Mouse (Mus musculus): Measurements from ENCODE around the gene Slc3a2. TPM values are rescaled to one million over a fixed set of nuclear protein-coding genes. Genes with fewer than 3 reads are reported as not detected.
A peak's percentile ranks its signal among the peaks of the same experiment; 100 is the strongest.
"Not testable (repeated sequence)": the region's sequence is repeated elsewhere in the genome, so short reads cannot be mapped to it uniquely, and the experiment has no call there.

The Slc3a2 gene
- total RNA-seq (2021) = 100 to 1,000 TPM; 146 to 149 TPM

- peak; percentile 97 for DNase-seq
Measured at GRCm38 (mm10) chr19:8722907-8723573, at the start of gene Slc3a2. Gene Slc3a2, minus strand, starts transcription at chr19:8723369.

- peak; percentile 82 to 84 for DNase-seq
Measured at GRCm38 (mm10) chr19:8770567-8771270, 47.5 kb upstream of the Slc3a2 start, which contains the start of gene Tmem223. Gene Tmem223, plus strand, starts transcription at chr19:8770996.

- DNase-seq = no peak
Measured at GRCm38 (mm10) chr19:8765562-8765961, 42.4 kb upstream of the Slc3a2 start.

- DNase-seq = no peak
Measured at GRCm38 (mm10) chr19:8763276-8763675, 40.1 kb upstream of the Slc3a2 start.

- no peak for DNase-seq
Measured at GRCm38 (mm10) chr19:8760757-8761156, 37.6 kb upstream of the Slc3a2 start.

GRCm38 (mm10) chr19:8758899-8759298, 35.7 kb upstream of the Slc3a2 start:
- DNase-seq = no peak

GRCm38 (mm10) chr19:8757471-8757998, 34.4 kb upstream of the Slc3a2 start:
- no peak for DNase-seq

- DNase-seq = peak; percentile 90 to 91
Measured at GRCm38 (mm10) chr19:8756635-8757387, 33.6 kb upstream of the Slc3a2 start, which contains the start of gene Nxf1. Gene Nxf1, plus strand, starts transcription at chr19:8757073.

GRCm38 (mm10) chr19:8755652-8756051, 32.5 kb upstream of the Slc3a2 start:
- DNase-seq = no peak

- no peak for DNase-seq
Measured at GRCm38 (mm10) chr19:8747368-8747767, 24.2 kb upstream of the Slc3a2 start.

GRCm38 (mm10) chr19:8745382-8745781, 22.2 kb upstream of the Slc3a2 start:
- no peak for DNase-seq

- no peak for DNase-seq
Measured at GRCm38 (mm10) chr19:8742176-8742575, 19.0 kb upstream of the Slc3a2 start.

- DNase-seq = peak; percentile 95
Measured at GRCm38 (mm10) chr19:8741243-8741869, 18.2 kb upstream of the Slc3a2 start, which contains the start of gene Stx5a. Gene Stx5a, plus strand, starts transcription at chr19:8741413.

GRCm38 (mm10) chr19:8740603-8741002, 17.4 kb upstream of the Slc3a2 start, which contains the start of gene 1700092M07Rik:
Gene 1700092M07Rik, plus strand, starts transcription at chr19:8740718.
- no peak for DNase-seq

- DNase-seq = no peak
Measured at GRCm38 (mm10) chr19:8739646-8740045, 16.5 kb upstream of the Slc3a2 start.

GRCm38 (mm10) chr19:8738911-8739310, 15.7 kb upstream of the Slc3a2 start:
- no peak for DNase-seq

- no peak for DNase-seq
Measured at GRCm38 (mm10) chr19:8736160-8736467, 12.9 kb upstream of the Slc3a2 start.

- DNase-seq = peak; percentile 90 to 92
Measured at GRCm38 (mm10) chr19:8735389-8736159, 12.4 kb upstream of the Slc3a2 start, which contains the start of gene Wdr74. Gene Wdr74, plus strand, starts transcription at chr19:8735827.

- DNase-seq = no peak
Measured at GRCm38 (mm10) chr19:8734334-8734733, 11.2 kb upstream of the Slc3a2 start.

- not testable (repeated sequence) for DNase-seq
Measured at GRCm38 (mm10) chr19:8728335-8729099, 5.3 kb upstream of the Slc3a2 start.
